Mouse (Mus musculus): ENCODE results near the gene Babam2. TPM values are rescaled to one million over a fixed set of nuclear protein-coding genes. Genes with fewer than 3 reads are reported as not detected.

Babam2 gene
- total and polyA plus RNA-seq, 3 experiments: 44.6 to 214 (median 65.0) TPM

GRCm38 (mm10) chr5:32061854-32062253, 364.4 kb downstream of the Babam2 start:
- ATAC-seq (ENCODE audit: extremely low read depth, insufficient number of reproducible peaks, low FRiP score, poor library complexity, severe bottlenecking) (no peak), DNase-seq (ENCODE audit: low spot score) (no peak)
- Histone ChIP-seq H3K4me1 (ENCODE audit: insufficient read depth, low read depth, low read length) (no peaks in the 10 kb centered on the region), H3K4me3 (ENCODE audit: low read depth, low read length) (no peak overlapping the region), H3K36me3 (replicated peaks) (peaks cover 23% of the 10 kb centered on the region), H3K9me3 (replicated peaks) (no peaks in the 10 kb centered on the region), H3K27me3 (ENCODE audit: insufficient read depth, low read length) (no peaks in the 10 kb centered on the region)
- TF ChIP-seq GATA1 (IDR thresholded peaks at IDR 0.05; ENCODE audit: borderline replicate concordance, low read length): no peak
- no peak for TF ChIP-seq GATA2 (IDR thresholded peaks at IDR 0.05; ENCODE audit: borderline replicate concordance, low read depth, low read length)
- TF ChIP-seq TAL1 (conservative IDR thresholded peaks at IDR 0.05; ENCODE audit: low read depth, low read length): no peak
- TF ChIP-seq POLR2AphosphoS5 (IDR thresholded peaks at IDR 0.05; ENCODE audit: insufficient replicate concordance, low read depth, low read length): no peak
- TF ChIP-seq CTCF (IDR thresholded peaks at IDR 0.05; ENCODE audit: low read depth, low read length): no peak

- Histone ChIP-seq H3K36me3 (replicated peaks) (peaks cover 19% of the 10 kb centered on the region), H3K27me3 (ENCODE audit: insufficient read depth, low read length) (no peaks in the 10 kb centered on the region), H3K9me3 (replicated peaks) (no peaks in the 10 kb centered on the region), H3K4me3 (ENCODE audit: low read depth, low read length) (no peak overlapping the region), H3K4me1 (ENCODE audit: insufficient read depth, low read depth, low read length) (no peaks in the 10 kb centered on the region)
- TF ChIP-seq POLR2AphosphoS5 (IDR thresholded peaks at IDR 0.05; ENCODE audit: insufficient replicate concordance, low read depth, low read length) (no peak), TAL1 (conservative IDR thresholded peaks at IDR 0.05; ENCODE audit: low read depth, low read length) (no peak), CTCF (IDR thresholded peaks at IDR 0.05; ENCODE audit: low read depth, low read length) (no peak)
- DNase-seq (ENCODE audit: low spot score) (no peak), ATAC-seq (ENCODE audit: extremely low read depth, insufficient number of reproducible peaks, low FRiP score, poor library complexity, severe bottlenecking) (no peak)
Observed at GRCm38 (mm10) chr5:32064341-32065105, 367.0 kb downstream of the Babam2 start.

GRCm38 (mm10) chr5:32066015-32066734, 368.7 kb downstream of the Babam2 start:
- no peak for TF ChIP-seq GATA1 (IDR thresholded peaks at IDR 0.05; ENCODE audit: borderline replicate concordance, low read length)
- TF ChIP-seq TAL1 (conservative IDR thresholded peaks at IDR 0.05; ENCODE audit: low read depth, low read length): no peak
- TF ChIP-seq CTCF (IDR thresholded peaks at IDR 0.05; ENCODE audit: low read depth, low read length): no peak
- no peak for TF ChIP-seq POLR2AphosphoS5 (IDR thresholded peaks at IDR 0.05; ENCODE audit: insufficient replicate concordance, low read depth, low read length)
- TF ChIP-seq GATA2 (IDR thresholded peaks at IDR 0.05; ENCODE audit: borderline replicate concordance, low read depth, low read length): no peak
- DNase-seq (ENCODE audit: low spot score) (no peak), ATAC-seq (ENCODE audit: extremely low read depth, insufficient number of reproducible peaks, low FRiP score, poor library complexity, severe bottlenecking) (no peak)
- H3K4me3 ChIP-seq (ENCODE audit: low read depth, low read length): no peak overlapping the region
- no peaks in the 10 kb centered on the region for H3K9me3 ChIP-seq (replicated peaks)
- no peaks in the 10 kb centered on the region for H3K27me3 ChIP-seq (ENCODE audit: insufficient read depth, low read length)
- H3K36me3 ChIP-seq (replicated peaks): peaks cover 25% of the 10 kb centered on the region
- no peaks in the 10 kb centered on the region for H3K4me1 ChIP-seq (ENCODE audit: insufficient read depth, low read depth, low read length)

- H3K4me3 ChIP-seq (ENCODE audit: low read depth, low read length): no peak overlapping the region
- ATAC-seq (ENCODE audit: extremely low read depth, insufficient number of reproducible peaks, low FRiP score, poor library complexity, severe bottlenecking) (no peak), DNase-seq (ENCODE audit: low spot score) (no peak)
- TF ChIP-seq GATA1 (IDR thresholded peaks at IDR 0.05; ENCODE audit: borderline replicate concordance, low read length) (no peak), GATA2 (IDR thresholded peaks at IDR 0.05; ENCODE audit: borderline replicate concordance, low read depth, low read length) (no peak), CTCF (IDR thresholded peaks at IDR 0.05; ENCODE audit: low read depth, low read length) (no peak), POLR2AphosphoS5 (IDR thresholded peaks at IDR 0.05; ENCODE audit: insufficient replicate concordance, low read depth, low read length) (no peak), TAL1 (conservative IDR thresholded peaks at IDR 0.05; ENCODE audit: low read depth, low read length) (no peak)
- no peaks in the 10 kb centered on the region for H3K4me1 ChIP-seq (ENCODE audit: insufficient read depth, low read depth, low read length)
- H3K36me3 ChIP-seq (replicated peaks): peaks cover 30% of the 10 kb centered on the region
- H3K9me3 ChIP-seq (replicated peaks): no peaks in the 10 kb centered on the region
- no peaks in the 10 kb centered on the region for H3K27me3 ChIP-seq (ENCODE audit: insufficient read depth, low read length)
Observed at GRCm38 (mm10) chr5:32066839-32067238, 369.4 kb downstream of the Babam2 start.

- no peak for TF ChIP-seq CTCF (IDR thresholded peaks at IDR 0.05; ENCODE audit: low read depth, low read length)
- no peak for TF ChIP-seq GATA2 (IDR thresholded peaks at IDR 0.05; ENCODE audit: borderline replicate concordance, low read depth, low read length)
- TF ChIP-seq POLR2AphosphoS5 (IDR thresholded peaks at IDR 0.05; ENCODE audit: insufficient replicate concordance, low read depth, low read length): no peak
- no peak for TF ChIP-seq GATA1 (IDR thresholded peaks at IDR 0.05; ENCODE audit: borderline replicate concordance, low read length)
- no peak for TF ChIP-seq TAL1 (conservative IDR thresholded peaks at IDR 0.05; ENCODE audit: low read depth, low read length)
- Histone ChIP-seq H3K27me3 (ENCODE audit: insufficient read depth, low read length) (no peaks in the 10 kb centered on the region), H3K4me3 (ENCODE audit: low read depth, low read length) (no peak overlapping the region), H3K36me3 (replicated peaks) (peaks cover 30% of the 10 kb centered on the region), H3K4me1 (ENCODE audit: insufficient read depth, low read depth, low read length) (no peaks in the 10 kb centered on the region), H3K9me3 (replicated peaks) (no peaks in the 10 kb centered on the region)
- ATAC-seq (ENCODE audit: extremely low read depth, insufficient number of reproducible peaks, low FRiP score, poor library complexity, severe bottlenecking) (no peak), DNase-seq (ENCODE audit: low spot score) (no peak)
Observed at GRCm38 (mm10) chr5:32068616-32069015, 371.1 kb downstream of the Babam2 start.

GRCm38 (mm10) chr5:32069096-32069495, 371.6 kb downstream of the Babam2 start:
- no peak for TF ChIP-seq GATA2 (IDR thresholded peaks at IDR 0.05; ENCODE audit: borderline replicate concordance, low read depth, low read length)
- TF ChIP-seq TAL1 (conservative IDR thresholded peaks at IDR 0.05; ENCODE audit: low read depth, low read length): no peak
- TF ChIP-seq CTCF (IDR thresholded peaks at IDR 0.05; ENCODE audit: low read depth, low read length): no peak
- no peak for TF ChIP-seq GATA1 (IDR thresholded peaks at IDR 0.05; ENCODE audit: borderline replicate concordance, low read length)
- no peak for TF ChIP-seq POLR2AphosphoS5 (IDR thresholded peaks at IDR 0.05; ENCODE audit: insufficient replicate concordance, low read depth, low read length)
- DNase-seq (ENCODE audit: low spot score) (no peak), ATAC-seq (ENCODE audit: extremely low read depth, insufficient number of reproducible peaks, low FRiP score, poor library complexity, severe bottlenecking) (no peak)
- Histone ChIP-seq H3K27me3 (ENCODE audit: insufficient read depth, low read length) (no peaks in the 10 kb centered on the region), H3K4me3 (ENCODE audit: low read depth, low read length) (no peak overlapping the region), H3K4me1 (ENCODE audit: insufficient read depth, low read depth, low read length) (no peaks in the 10 kb centered on the region), H3K36me3 (replicated peaks) (peaks cover 30% of the 10 kb centered on the region), H3K9me3 (replicated peaks) (no peaks in the 10 kb centered on the region)
